Mouse (Mus musculus) kidney, postnatal 4 days (tissue): ENCODE measurements around the gene Cdk2ap2.
A peak's percentile ranks its signal among the peaks of the same experiment; 100 is the strongest.

ENCODE experiments used
- DNase-seq, 2 experiments: peaks; one replicate each; pipeline ENCODE4 v3.0.0; 2021; ENCODE audit warnings: mixed read lengths in 2 of 2

Cdk2ap2 gene

DNA sequence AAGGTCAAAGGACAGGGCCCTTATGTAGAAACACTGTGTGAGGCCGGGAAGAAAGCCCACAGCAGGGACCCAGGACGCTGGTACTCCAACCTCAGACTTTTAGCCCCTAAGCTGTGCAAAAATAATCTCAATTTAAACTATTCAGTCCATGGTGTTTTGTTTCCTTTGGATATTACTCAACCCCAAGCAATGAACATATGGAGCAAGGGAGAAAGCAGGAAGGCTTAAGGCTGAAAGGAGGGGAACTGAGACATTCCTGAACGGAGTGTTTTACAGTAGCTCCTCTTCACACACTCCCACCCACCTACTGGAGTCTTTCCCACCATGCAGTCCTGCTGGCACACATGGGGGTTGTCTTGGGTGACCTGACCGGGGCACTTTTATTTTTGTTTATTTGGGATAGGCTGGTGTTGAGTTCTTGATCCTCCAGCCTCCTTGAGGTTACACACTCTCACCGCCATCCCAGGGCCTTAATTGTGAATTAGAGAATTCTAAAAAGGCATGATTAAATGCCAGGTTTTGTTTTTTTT lies 2.1 kb upstream of the Cdk2ap2 start:
- DNase-seq = no peak

DNA sequence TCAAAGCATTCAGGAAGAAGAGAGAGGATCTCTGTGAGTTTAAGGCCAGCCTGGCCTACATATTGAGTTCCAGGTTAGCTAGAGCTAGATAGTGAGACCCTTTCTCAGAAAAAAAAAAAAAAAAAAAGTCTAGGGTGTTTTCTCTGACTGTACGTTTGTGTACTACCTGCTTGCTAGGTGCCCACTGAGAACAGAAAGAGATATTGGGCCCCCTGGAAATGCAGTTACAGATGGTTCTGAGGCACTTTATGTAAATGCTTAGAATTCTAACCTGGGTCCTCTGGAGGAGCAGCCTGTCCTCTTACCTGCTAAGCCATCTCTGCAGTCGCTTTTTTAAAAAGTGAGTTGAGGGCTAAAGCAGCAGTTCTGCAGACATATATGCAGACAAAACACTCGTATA lies 1.2 kb upstream of the Cdk2ap2 start:
- no peak for DNase-seq

DNA sequence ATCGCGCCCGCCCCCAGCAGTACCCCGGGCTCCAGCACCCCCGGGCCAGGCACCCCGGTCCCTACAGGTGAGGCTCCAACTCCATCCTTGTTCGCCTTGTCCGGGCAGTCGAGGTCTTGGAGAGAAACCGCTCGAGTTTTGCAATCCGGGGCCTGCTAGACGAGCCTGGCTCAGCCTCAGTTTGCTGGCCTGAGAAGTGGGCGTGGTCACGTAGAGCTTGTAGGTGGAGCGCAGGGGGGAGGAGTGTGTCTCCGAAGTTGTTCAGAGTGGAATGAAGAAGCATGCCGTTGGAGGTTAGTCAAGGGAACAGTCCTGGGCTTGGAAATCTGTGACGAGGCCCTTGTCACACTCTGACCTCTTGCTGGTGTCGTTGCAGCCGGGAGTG lies 451 bp downstream of the Cdk2ap2 start:
- DNase-seq = peak; percentile 78 to 86

DNA sequence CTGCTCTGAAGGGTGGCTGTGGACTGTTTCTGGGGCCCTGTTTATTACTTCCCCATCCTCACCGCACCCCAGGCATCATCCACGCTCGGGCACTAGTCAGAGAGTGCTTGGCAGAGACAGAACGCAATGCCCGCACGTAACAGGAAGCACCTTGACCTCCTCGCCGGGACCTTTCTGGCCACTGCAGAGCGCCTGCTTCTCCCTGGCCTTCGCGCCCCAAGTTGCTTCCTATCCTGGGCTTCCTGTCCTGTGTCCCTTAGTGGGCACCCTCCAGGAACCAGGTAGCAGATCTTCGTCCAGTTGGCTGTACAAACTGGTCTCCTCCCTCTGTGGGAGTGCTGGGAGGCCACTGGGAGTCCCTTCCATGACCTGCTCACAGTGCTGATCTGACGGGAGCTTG lies 1.4 kb downstream of the Cdk2ap2 start:
- DNase-seq = no peak

DNA sequence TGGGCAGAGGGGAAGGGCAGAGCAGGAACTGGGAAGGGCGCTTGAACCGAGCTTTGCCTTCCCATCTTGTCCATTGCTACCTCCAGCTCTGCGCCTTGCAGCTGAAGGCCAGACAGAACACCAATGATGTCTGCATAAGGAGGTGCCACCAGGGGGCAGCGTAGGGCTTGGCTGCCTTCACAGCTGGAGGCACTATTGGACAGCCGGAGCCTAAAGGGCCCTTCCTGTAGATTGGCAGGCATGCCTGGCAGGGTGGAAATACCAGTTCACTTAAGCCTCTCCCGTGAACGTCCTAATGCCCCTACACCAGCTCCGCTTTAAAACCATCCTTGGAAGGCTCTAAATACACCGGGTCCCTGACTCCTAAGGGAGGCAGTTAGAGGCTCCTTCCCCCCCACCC lies 2.1 kb downstream of the Cdk2ap2 start:
- peak; percentile 97 for DNase-seq

DNA sequence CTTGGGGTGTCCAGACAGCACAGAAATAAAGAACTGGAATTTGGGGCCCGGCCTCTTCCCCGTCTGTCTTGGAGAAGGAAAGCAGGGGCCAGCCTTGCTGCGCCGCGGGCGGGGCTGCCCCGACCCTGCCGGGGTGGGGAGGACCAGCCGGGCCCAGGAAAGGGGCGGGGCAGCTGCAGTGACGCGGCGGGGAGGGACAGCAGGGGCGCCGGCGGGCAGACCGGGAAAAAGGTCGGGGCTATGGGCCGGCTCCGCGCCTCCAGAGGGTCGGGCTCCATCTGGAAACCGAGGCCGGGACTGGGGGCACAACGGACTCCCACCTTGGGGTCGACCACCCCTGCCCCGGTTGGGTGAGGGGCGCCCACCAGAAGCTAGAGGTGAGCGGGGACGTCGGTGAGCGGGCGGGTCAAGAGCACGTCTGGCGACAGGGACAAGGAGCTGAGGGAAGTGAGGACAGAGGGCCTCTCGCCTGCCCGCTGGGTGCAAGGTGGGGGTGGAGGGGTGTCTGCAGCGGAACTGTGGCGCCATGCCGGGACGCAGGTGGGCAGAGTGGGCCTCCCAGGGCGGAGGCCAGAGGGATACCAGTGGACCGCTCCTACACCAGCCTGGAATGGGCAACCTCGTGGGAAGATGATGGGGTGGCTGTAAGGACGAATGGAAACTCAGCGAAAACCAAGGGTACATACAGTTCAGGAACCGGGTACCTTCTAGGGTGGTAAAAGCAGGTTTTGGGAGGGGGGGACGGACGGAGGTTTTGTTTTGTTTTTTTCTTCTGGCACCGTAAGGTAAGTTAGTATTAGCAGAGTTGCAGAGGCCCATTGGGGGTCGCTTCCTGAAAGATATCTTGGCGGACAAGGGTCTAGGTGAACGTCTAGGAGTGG lies 3.1 kb downstream of the Cdk2ap2 start, which contains the start of gene Pitpnm1:
Gene Pitpnm1 (plus strand): TSS at position 162 of the 881 bp plus-strand sequence.
- peak; percentile 83 to 85 for DNase-seq

DNA sequence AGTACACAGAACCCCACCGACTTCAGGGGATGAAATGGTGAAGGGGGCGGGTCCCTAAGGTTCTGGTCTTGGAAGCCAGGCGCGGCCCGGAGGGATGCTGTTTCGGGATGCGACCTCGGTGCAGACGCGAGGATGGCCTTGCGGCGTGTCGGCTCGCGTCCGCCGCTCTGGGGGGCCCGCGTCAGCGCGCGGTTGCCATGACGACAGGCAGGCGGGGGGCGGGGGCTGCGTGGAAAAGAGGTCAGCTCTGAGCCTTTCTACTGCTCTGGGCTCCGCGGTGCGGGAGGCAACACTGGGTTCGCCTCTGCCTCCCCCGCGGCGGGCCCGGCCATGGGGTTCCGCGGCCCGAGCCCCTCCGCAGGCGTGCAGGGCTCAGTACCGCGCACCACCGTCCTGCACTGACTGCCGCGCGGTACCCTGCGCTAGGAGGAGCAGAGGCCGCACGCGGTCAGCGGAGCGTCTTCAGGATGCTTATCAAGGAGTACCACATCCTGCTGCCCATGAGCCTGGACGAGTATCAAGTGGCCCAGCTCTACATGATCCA lies 3.8 kb downstream of the Cdk2ap2 start:
- DNase-seq = peak; percentile 66 to 71

DNA sequence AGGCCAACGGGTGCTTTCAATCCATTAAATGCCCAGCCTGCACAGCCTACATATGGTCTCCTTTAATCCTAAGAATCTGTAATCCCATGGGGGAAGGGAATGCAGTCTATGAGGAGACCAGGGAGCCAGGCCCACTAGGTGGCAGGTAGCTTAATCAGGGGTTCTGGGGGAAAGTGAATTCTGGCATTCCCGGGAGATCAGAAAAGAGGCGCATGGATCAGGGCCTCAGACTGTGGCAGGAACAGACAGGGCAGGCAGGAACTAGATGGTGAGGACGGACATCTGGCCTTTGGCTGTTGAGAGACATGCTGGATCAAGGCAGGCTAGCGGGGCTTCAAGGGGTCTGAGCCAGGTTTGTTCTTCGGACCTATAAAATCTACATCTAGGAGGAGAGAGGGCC lies 4.5 kb downstream of the Cdk2ap2 start:
- no peak for DNase-seq

DNA sequence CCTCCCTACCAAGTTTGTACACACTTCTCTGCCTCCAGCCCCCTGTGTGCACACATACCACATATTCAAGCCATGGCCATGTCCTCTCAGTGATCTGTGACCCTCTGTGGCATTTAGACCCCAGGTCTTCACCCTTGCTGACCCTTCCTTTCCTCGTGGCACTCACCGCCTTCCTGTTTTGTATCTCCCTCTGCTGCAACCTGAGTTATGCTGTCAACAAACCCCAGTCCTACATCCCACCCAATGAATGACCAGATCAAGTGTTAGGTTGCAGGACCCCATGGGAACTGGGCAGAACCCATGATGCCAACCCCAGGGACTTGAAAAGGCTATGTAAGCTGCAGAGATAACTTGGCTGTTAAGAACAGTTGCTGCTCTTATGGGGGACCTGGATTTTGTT lies 5.1 kb downstream of the Cdk2ap2 start:
- no peak for DNase-seq

DNA sequence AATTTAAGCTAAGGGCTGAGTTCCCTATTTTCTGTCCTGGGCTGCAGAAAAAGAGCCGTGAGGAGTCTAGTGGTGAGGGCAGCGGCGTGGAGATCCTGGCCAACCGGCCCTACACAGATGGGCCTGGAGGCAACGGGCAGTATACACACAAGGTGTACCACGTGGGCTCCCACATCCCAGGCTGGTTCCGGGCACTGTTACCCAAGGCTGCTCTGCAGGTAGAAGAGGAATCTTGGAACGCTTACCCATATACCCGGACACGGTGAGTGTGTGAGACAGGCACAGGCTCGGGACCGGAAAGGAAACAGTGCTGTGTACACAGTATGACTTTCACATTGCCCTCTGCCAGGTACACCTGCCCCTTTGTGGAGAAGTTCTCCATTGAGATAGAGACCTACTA lies 5.6 kb downstream of the Cdk2ap2 start:
- no peak for DNase-seq

DNA sequence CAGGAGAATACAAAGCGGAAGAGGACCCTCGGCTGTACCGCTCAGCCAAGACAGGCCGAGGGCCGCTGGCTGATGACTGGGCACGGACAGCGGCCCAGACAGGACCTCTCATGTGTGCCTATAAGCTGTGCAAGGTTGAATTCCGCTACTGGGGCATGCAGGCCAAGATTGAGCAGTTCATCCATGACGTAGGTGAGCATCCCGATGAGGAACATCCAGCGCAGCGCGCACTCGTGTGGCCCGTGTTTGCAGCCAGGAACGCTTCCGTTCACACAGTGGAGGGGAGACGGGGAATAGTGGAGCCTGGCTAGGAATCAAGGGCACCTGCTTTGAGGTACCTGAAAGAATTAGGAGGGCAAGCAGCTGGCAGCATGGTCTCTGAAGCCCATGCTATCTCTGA lies 6.3 kb downstream of the Cdk2ap2 start:
- no peak for DNase-seq

DNA sequence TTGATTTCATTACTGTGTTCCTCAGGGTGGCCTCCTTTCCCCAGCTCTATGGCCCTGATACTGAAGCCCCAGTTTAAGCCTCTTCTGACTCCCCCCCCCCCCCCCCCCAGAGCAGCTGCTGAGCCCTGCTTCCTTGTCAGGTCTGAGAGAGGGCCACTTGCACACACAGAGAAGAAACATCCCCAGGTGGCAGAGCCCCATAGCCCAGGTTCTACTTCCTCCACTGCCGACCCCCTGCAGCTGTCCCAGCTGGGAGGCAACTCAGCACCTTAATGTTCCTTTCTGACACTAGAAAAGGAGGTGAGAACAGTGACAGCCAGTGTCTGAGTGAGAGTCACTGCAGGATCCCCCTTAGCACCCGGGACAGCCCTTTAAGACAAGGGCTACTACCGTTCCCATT lies 6.8 kb downstream of the Cdk2ap2 start:
- DNase-seq = no peak

DNA sequence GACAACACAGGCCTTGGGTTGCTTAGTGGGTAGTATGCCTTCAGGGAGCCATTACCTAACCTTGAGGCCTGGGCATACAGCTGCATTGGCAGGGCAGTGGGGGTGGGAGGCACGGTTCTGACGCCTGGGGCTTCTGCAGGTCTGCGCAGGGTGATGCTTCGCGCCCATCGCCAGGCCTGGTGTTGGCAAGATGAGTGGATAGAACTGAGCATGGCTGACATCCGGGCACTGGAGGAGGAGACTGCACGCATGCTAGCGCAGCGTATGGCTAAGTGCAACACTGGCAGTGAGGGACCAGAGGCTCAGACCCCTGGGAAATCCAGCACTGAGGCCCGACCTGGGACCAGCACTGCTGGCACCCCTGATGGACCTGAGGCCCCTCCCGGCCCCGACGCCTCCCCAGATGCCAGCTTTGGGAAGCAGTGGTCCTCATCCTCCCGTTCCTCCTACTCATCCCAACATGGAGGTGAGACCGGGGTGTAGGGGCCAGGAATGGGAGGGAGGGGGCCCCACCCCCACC lies 7.8 kb downstream of the Cdk2ap2 start:
- DNase-seq = no peak

DNA sequence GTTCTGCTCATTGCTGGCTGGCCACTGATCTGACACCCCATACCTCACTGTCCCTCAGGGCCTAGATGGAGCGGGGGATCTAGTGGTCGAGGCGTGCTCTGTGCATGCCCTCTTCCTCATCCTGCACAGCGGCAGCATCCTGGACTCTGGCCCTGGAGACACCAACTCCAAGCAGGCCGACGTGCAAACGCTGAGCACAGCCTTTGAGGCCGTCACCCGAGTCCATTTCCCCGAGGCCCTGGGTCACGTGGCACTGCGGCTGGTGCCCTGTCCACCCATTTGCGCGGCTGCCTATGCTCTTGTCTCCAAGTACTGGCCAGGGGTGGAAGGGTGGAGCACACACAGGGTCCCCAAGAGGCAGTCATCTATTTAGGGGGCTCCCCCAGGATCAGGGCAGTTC lies 9.7 kb downstream of the Cdk2ap2 start:
- no peak for DNase-seq

DNA sequence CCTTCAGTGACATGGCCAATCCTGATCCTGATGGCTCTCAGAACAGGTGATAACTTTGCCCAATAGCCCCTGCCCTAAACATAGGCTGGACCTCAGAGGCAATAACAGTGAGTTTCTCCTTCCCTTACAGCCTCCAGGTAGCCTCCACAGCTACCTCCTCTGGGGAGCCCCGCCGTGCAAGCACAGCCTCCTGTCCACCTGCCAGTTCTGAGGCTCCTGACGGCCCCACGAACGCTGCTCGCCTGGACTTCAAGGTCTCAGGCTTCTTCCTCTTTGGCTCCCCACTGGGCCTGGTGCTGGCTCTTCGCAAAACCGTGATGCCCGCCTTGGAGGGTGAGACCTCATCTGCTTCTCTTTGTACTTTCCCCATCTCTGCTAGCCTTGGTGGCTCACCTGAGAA lies 11.6 kb downstream of the Cdk2ap2 start:
- DNase-seq = no peak

DNA sequence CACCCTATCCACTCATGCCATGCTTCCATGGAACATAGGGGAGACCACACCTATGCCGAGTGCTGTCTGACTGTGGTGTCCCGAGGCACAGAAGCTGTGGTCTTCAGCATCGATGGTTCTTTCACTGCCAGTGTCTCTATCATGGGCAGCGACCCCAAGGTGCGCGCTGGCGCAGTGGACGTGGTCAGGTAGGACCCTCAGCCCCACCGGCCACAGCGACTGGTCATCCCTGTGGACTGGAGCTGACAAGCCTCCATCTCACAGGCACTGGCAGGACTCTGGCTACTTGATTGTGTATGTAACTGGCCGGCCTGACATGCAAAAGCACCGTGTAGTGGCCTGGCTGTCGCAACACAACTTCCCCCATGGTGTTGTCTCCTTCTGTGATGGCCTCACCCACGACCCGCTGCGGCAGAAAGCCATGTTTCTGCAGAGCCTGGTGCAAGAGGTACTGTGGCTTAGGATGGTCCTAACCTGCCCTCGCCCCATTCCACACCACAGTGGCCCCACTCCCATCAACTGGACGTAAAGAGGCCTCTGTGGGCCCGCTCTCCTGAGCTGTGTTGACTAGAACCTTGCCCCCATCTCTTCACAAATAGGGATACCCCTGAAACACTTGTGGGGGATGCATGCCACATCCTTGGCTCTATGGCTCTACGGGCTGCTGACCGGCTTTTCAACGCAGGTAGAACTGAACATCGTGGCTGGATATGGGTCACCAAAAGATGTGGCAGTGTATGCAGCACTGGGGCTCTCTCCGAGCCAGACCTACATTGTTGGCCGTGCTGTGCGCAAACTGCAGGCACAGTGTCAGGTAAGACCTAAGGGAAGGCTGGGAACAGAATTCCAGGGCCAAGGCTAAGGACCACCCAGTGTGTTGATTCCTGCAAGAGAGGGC lies 15.3 kb downstream of the Cdk2ap2 start:
- DNase-seq = no peak

DNA sequence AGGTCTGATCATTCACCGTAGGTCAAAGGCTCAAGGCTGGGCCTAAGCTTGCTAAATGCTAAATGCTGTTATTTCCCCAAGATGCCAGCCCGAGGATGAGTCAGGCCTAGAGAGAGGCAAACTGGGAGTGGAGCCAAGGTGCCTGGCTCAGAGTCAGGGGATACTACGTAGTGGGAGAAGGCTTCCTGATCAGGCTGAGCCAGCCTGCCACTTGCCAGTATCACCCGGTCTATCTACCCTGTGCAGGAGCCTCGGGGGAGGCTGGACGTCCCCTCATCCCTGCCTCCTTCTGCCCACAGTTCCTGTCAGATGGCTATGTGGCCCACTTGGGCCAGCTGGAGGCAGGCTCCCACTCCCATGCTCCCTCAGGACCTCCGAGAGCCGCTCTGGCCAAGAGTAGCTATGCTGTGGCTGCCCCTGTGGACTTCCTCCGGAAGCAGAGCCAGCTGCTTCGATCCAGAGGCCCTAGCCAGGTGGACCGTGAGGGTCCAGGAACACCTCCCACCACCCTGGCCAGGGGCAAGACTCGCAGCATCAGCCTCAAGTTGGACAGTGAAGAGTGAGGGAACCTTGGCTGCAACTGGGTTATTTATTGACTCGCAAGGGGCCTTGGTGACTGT lies 16.3 kb downstream of the Cdk2ap2 start:
- DNase-seq = peak; percentile 64 to 75

DNA sequence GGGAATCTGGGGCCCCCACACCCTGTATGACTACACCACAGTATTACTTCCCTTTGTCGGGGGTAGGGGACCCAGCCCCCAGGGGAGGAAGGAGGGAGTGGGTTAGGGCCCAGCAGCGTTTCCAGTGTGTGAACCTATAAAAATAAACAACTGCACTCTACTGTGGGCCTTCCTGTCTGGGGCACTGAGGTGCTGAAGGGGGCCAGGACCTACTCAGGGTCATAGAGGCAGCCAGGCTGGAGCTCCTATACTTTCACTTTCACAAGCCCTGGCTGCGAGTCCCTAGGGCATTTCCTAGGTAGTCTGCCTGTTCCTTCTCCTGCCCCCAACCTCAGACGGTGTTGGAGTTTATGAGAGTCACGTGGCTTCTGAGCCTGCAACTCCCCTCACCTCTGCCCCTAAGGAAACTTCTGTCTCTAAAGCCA lies 16.8 kb downstream of the Cdk2ap2 start:
- peak; percentile 51 to 66 for DNase-seq

DNA sequence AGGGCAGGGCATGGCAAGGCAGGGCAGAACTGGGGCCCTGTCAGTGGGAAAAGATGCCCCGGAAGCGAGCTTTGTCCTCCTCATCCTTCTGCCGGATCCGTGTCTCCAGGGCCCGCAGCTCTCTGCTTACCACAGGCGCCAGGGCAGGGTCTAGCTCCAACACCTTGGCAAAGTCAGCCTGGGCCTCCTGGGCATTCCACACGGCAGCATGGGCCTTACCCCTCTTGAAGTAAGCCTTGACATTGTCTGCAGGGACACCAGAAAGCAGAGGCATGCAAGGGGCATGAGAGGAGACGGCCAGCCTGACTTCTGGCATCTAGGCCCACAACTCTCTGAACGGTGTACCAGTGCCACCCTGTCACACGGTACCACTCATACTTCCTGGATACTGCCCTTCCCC lies 17.6 kb downstream of the Cdk2ap2 start:
- DNase-seq = no peak

DNA sequence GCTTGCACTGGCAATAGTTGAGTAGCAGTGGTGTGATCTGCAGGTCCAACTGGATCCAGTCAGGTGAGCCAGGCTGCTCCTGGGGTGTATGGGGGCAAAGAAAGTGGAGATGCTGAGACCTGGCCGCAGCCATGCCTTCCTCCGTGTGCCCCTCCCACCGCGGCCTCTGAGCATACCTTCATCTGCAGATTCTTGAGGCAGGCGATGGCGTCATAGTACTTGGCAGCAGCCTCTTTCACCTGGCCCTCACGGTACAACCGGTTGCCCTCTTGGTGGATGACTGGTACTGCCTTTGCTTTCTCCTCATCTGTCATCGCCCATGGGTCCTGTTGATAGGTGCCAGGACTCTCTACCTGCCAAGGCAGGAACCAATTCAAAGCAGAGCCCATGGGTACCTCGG lies 18.2 kb downstream of the Cdk2ap2 start:
- no peak for DNase-seq

DNA sequence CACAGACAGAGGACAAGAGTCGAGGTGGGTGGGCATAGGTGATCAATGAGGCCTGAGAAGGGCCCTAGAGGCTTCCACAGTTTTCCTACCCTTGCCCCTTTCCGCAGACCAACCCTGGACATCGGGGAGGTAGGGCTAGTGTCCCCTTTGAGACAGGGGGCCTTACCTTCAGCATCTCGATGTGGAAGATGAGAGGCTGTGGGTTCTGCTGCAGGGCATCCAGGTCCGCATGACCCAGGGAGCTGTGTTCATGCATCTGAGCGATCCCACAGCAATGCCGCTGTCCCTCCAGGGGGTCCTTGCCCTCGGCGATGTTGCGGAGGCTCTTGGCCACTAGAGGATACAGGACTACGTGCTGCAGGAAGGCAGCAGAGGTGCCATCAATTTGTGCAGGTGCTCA lies 18.8 kb downstream of the Cdk2ap2 start:
- no peak for DNase-seq

DNA sequence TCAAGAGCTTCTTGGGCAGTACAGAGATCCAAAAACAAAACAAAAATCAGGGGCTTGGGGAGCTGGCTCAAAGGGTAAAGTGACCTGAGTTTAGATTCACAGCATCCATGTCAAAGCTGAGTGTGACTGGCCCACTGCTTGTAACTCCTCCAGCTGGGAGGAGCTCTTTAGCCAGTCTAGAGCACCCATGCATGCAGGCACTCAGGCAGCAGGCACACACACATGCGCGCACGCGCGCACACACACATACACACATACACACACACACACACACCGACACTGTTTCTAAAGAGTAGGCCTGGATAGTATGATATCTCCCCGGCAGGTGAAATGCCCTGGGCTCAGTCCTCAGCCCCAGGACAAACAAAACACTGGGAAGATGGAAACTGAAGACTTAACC lies 20.0 kb downstream of the Cdk2ap2 start:
- peak; percentile 35 to 59 for DNase-seq

DNA sequence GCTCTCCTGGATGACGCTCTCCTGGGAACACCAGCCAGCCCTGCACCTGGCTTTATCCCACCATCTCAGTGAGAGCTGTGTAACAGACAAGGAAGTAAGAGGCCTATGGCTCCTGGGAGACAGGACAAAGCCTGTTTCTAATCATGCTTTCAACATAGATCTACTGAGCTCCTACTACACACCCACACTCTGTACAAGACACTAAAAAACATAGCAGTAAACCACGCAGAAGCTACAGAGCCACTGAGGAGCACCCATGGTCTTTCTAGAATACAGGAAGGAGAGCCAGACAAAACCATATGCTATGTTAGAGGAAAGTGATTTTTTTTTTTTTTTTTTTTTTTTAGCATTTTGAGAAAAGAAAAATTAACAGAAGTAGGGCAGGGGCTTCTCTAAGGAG lies 21.4 kb downstream of the Cdk2ap2 start:
- no peak for DNase-seq
